Mouse (Mus musculus): Measurements from ENCODE around the gene Mta1.

The Mta1 gene

DNA sequence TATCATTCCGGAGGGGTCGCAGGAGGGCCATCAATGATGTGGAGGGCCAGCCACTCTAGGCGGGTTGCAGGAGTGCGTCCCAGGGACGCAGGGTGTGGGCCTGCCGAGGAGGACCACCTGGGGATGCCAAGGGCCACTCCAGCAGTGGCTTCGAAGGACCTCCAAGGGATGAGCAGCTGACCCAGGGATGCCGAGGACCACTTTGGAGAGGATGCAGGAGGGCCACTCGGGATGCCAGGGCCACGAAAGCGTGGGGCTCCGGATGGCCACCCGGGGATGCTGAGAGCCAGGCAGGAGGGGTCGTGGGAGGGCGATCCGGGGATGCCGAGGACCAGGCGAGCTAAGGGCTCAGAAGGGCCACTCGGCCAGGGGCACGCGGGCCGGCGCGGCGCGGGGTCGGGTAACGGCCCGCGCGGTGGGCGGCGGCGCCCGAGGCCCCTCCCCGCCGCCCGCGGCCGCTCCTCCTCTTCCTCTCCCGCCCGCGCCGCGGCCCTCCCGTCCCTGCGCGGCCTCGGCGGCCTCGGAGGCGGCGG is at the start of gene Mta1:
Gene Mta1, plus strand, starts transcription at position 530 of the 533 bp plus-strand sequence.
- peak; percentile 16 for DNase-seq (ENCODE audit: low read depth, low spot score)

DNA sequence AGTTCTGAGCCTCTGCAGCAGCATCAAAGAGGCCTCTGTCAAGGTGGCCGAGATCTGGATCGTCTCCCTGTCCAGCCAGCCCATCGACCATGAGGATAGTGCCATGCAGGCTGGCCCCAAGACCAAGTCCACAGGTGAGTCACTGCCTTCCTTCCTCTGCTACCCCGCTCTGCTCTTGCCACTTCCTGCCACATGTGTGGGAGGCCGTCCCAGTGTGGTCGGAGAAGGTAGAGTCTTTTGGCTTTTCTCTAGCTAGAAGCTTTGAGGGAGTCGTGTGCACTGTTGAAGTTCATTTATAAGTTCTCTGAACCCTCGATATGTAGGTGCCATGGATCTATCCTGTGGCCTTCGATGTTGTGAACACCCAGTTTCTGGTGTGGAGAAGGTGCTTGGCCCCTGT is 48.2 kb upstream of the Mta1 start:
- DNase-seq (ENCODE audit: low read depth, low spot score), result no peak

DNA sequence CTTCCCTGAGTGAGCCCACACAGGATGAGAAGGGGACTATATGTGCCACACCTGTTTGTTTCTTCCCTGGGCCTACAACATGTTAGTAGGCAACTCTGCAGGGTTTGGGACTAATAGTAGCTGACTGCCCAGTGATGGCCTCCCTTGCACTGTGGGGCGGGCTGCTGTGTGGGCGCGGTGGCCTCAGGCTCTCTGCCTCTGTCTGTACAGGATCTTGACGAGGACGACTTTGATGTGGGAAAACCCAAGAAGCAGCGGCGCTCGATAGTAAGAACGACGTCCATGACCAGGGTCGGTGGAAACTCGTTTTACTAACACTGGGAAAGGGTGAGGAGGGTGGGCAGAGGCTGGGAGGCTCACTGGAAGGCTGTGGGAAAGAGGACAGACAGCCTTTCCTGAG is 47.4 kb upstream of the Mta1 start:
- DNase-seq (ENCODE audit: low read depth, low spot score), result no peak

DNA sequence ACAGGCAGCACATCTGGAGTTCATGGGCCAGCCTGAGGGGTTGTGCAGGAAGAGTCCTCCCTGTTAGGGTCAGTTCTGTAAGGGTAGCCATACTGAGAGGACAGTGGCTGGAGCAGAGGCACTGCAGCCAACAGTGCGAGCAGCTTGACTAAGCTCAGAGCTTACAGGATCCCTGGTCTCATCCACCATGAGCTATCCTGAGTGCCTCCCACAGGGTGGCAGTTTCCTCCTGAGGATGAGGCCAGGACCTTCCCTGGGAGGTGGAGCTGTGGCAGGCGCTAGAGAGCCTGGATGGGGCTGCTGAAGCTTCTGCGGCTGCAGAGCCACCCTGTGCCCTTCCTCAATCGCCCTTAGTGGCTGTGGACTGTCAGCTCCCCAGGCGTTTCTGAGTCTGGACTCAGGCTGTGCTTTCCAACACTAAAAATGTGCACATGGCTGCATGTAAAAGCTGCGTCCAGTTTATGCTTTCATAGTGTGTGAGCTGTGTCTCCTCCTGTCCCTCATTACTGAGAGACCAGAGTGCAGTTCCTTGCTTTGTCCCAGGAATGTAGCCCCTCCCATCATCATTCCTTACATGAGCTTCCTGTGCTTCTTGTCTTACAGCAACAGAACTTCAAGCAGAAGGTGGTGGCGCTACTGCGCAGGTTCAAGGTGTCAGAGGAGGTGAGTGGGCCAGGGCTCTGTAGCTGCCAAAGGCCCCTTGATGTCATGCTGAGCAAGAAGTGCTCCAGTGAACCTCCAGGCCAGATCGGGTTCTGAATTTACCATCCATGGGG is 46.3 kb upstream of the Mta1 start:
- no peak for DNase-seq (ENCODE audit: low read depth, low spot score)

DNA sequence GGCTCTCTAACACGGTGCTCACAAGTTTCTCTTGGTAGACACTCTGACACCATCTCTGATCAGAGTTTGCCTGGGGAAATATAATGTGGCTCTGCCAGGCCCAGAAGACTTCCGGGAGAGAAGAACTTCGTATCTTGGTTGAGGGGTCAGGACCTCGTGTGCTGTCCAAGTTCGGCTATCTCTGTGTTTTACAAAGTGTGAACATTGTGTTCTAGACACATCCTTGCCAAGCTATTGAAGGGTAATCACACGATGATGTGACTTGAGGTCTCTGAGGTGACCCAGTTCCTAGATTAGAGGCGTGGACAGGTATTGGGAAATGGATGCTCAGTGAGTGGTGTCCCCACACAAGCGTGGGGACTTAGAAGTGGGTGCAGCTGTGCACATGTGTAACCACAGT is 42.0 kb upstream of the Mta1 start:
- DNase-seq (ENCODE audit: low read depth, low spot score), result no peak

DNA sequence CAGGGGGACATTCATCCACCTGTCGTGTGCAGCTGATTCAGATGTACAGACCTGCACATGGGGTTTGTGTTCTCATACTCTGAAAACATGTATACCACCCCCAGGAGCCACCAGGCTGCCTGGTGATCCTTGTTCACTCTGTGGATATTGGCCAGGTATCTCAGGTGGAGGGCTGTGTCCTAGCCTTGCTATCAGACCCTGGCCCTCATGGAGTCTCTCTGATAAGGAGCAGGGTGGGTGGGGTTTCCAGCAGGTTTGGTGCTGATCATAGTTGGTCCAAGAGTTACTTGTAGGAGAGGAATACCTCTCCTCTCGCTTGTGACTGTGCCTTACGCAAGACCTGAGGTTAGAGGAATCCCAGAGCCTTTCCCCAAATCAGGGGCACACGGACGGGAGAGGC is 37.9 kb upstream of the Mta1 start:
- no peak for DNase-seq (ENCODE audit: low read depth, low spot score)

DNA sequence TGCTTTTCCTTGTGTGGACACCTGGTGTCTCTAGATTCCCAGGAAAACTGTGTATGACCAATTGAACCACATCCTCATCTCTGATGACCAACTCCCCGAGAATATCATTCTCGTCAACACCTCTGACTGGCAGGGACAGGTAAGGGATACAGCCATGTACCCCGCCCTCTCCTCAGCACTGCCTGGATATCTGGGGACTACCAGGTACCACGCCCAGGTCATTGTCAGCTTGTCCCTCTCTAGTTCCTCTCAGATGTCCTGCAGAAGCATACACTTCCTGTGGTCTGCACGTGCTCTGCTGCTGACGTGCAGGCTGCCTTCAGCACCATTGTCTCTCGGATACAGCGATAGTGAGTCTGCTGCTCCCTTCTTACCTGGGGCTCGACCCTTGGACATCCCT is 36.5 kb upstream of the Mta1 start:
- DNase-seq (ENCODE audit: low read depth, low spot score), result no peak

DNA sequence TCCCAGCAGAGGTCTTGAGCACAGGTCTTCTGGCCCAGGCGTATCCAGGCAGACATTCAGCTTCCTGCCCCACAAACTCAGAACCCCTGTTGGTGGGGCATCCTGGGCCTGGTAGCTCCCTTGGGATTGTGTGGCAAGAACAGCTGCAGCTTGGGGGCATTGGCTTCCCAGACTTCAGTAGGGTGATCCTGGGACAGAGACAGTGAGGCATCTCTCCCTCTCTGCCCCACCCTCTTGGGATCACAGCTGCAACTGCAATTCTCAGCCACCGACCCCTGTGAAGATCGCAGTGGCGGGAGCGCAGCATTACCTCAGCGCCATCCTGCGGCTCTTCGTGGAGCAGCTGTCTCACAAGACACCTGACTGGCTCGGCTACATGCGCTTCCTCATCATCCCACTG is 35.9 kb upstream of the Mta1 start:
- no peak for DNase-seq (ENCODE audit: low read depth, low spot score)

DNA sequence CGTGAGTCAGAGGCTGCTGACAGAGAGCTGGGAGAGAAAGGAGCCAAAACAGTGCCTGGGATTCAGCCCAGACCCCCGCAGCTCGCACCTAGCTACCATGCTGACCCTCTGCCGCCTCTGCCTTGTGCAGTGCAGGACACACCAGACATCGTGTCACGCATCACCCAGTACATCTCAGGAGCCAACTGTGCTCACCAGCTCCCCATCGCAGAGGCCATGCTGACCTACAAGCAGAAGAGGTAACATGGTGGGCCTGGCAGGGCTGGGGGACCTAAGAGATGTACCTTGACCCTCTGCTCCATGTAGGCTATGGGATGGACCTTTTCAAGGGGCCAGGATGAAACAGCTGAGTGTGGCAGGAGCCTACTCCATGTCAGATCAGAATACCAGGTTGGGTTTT is 34.4 kb upstream of the Mta1 start:
- DNase-seq (ENCODE audit: low read depth, low spot score), result no peak

DNA sequence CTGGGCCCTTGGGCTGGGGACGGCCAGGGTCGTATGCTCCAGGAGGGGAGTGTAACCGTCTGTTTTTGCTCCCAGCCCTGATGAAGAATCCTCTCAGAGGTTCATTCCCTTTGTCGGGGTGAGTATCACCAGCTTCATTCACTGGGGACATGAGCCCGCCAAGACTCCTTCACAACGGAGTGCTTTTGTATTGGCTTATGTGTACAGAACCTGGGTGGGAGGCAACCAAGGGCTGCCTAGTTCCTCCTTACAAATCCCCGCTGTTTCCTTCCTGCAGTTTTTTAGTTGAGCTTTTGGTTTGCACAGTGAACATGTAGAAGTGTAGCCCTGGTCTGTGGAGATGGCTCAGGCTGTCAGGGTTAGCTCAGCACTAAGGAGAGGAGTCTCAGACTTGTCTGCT is 30.1 kb upstream of the Mta1 start:
- no peak for DNase-seq (ENCODE audit: low read depth, low spot score)

DNA sequence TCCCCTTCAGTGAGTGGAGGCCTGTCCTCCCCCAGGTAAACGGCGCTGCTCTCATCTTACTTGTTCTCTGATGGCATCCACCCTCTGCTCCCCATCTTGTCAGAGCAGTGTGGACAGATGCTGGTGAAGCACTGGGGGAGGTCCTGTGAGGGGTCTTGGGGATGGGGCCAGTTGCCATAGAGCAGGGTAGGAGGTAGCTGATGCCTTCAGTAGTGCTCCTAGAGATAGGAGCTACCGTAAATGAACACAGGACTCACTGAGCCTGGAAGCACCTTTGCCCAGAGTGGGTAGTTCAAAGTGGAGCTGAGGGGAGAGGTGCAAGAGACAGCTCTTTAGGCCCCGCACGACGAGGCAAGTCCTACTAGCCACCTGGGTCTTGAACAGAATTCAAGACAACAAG is 28.7 kb upstream of the Mta1 start:
- no peak for DNase-seq (ENCODE audit: low read depth, low spot score)

DNA sequence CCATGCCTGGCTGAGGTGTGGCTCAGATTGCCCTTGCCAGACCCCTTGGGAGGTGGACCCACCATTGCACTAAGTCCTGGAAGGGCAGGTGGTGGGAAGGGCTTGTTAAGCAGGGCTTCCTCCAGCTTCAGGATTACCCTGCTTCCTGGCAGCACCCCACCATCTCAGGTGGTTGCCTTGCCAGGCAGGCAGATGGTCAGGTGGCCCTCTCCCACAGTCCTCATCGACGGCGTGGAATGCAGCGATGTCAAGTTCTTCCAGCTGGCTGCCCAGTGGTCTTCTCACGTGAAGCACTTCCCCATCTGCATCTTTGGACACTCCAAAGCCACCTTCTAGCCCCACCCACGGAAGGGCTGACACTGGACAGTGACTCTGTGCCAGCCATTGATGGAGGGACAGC is 26.8 kb upstream of the Mta1 start:
- no peak for DNase-seq (ENCODE audit: low read depth, low spot score)

DNA sequence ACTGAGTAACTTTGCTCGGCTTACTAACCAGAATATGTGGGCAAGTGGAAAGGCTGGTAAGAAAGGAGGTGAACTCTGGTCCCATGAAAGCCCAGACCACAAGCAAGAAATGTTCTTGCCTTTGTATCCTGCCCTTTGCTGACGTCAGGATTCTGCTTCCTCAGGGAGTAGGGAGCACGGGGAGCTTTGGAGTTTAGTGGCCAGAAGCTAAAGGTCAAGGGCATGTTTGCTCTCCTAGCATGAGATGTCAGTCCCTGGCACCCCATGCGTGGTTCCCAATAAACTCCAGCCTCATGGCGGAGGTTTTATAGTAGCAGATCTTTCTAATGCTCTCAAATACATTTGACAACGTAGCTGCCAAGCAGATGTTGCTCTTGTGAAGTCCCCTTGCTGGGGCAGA is 26.3 kb upstream of the Mta1 start:
- no peak for DNase-seq (ENCODE audit: low read depth, low spot score)

DNA sequence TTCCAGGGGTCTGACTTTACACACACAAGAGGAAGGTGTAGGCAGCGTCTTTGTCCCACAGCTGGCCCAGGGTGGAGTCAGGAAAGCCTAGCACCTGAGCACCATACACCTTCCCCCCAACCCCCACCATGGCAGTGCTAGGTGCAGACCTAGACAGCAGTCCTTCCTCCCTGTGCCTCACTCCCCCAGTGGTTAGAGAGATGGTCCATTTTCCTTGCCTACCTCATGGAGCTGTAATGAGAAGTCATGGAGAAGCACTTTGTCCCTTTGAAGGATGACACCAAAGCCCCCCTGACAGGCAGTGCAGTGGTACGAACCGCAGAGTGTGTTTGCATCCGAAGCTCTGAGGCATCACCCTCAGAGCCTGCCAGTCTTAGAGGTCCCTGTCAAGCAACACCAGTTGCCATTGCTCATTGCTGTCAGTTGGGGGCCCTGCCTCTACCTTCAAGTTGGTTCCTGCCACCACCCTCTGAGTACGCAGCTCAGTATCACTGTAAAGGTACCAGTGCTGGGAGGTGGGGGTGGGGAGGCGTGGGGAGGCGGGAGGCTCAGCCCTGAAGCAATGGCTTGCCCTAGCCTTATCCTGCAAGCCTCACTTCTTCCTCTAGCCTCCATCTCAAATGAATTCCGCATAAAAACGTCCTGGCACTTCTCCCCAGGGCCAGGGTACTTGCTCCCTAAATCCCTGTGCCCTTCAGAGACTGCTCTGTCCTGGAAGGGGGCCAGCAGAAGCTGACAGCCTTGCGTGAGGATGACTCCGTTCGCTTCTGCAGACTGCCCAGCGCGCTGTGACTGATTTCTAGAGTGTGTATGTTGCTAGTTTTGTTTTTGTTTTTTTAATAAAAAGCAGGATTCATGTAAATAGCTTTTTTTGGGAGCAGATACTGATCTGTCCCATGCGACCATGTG is 24.4 kb upstream of the Mta1 start:
- no peak for DNase-seq (ENCODE audit: low read depth, low spot score)

DNA sequence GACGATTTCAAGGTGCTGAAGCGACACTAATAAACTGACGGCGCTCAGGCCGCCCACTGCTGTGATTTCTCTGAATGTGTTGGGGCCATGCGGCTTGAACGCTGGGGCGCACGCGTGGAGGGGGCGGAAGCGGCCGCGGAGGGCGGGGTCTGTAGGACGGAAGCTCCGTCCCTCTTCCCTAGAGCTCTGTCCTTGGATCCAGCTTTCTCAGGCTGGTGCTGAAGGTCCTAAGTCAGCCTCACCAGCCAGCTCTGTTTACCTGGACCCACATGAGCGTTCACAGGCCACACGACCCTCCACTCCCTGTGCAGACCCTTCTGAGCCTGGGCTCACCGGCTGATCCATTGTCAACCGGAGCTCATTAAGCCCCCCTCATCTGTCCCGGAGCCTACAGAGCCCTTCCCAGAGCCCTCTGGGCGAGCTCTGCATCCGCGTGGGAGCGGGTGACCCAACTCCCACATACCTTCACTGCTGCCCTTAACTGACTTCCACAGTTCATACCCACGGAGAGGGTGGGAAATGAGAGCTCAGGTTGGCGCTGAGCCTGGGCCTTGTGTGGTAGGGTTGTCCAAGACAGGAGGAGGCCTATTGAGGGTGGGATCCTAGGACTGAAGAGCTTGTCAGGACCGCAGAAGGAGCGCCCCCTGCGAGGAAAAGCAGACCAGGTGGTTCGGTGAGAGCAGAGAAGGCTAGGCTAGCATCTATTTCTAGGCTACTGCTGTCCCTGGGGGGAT is 23.6 kb upstream of the Mta1 start, which contains the start of gene Tex22:
Gene Tex22, plus strand, starts transcription at position 174 of the 734 bp plus-strand sequence.
- DNase-seq (ENCODE audit: low read depth, low spot score), result peak; percentile 80

DNA sequence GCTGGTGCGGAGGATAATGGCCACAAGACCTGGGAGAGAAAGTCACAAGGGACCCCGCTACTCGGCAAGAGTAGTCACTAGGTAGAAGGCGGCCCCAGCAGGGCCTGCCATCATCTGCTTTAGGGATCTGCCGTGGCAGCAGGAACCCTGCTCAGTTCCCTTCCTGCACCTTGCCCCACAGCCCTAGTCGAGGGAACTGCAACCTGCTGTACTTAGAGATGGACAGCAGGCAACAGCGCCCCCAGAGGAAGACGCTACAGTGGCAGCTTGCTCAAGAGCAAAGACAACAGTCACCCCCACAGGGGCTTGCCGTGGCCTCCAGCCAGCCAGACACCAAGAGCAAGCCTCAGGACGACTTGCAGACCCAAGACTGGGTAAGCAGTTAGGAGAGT is 23.0 kb upstream of the Mta1 start:
- peak; percentile 74 for DNase-seq (ENCODE audit: low read depth, low spot score)

DNA sequence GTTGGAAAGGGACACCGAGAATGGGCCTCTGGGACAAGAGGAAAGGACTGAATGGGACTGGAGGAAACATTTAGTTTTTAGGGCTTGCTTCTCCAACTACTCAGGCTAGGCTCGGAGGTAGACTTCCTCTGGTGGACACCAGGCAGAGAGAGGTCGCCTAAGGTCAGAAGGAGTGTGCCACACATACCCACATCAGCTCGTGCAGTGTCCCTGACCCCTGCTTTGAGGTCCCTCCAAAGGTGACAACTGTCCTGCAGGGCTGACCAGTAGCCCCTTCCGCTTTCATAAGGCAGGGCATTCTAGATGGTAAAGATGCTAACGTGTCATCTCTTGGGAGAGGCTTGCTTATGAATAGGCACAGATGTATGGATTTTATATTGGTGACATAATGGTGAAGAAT is 22.6 kb upstream of the Mta1 start:
- no peak for DNase-seq (ENCODE audit: low read depth, low spot score)

DNA sequence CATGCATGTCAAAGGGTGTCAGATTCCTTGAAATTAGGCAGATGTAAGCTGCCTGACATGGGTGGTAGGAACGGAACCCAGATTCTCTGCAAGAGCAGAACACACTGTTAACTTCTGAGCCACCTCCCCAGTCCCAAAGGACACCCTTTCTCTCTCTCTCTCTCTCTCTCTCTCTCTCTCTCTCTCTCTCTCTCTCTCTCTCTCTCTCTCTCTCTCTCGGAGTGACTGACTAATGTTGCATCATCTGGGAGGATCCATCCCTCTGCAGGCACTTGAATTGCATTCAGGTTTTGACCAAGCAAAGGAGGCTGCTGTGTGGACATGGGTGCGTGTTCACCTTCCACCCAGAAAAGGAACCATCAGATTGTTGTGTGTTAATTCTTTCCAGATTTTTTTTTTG is 10.8 kb upstream of the Mta1 start:
- DNase-seq (ENCODE audit: low read depth, low spot score), result no peak

DNA sequence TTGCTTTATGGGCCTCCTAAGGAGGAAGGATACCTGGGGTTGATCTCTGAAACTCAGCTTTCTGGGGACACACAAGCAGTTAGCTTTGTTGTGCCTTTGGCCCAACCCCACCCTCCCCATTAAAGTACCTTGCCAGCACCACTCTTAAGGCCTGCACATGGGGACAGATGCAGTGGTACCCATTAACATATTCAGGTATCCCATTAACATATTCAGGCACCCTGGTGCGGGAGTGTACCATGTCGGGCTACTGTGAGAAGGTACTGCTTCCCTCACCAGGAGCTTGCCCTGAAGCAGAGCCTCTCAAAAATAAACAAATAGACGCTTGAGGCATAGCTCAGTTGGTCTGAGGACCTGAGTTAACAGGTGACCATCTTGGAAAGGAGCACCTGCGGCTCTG is 10.1 kb upstream of the Mta1 start:
- DNase-seq (ENCODE audit: low read depth, low spot score), result no peak

DNA sequence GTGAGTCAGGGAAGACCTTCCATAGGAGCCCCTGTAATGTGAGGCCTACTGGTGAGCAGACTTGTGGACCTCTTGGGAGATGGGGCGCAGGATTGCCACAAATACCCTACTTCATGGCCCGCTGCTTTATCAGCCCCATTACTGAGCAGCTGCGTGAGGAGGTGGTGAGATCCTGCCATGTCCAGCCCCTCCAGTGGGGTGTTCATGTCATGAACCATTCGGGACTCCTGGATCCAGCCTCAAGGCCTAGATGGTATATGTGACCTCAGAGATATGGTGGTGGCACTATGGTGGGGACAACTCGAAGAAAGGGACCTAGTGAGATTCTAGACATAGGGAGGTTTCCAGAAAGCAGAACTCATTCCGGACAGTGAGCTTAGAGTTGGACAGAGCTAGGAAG is 9.0 kb upstream of the Mta1 start:
- no peak for DNase-seq (ENCODE audit: low read depth, low spot score)

DNA sequence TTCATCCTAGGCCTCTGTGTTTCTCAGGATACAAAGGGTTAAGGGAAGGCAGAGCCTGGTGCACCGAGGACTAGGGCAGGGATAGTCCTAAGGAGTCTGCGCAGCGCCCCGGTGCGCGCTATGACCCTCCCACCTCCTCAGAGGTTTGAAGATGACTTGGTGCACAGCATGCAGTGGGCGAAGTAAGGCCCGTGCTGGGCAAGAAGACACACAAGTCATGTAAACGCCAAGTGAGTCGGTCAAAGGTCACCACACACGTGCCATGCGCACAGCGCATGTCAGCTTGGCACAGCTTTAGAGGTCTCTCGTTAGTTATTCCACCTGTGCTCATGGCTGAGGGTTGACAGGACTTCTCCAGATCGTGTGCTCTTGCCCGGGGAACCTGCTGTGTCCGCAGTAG is 8.0 kb upstream of the Mta1 start:
- no peak for DNase-seq (ENCODE audit: low read depth, low spot score)

DNA sequence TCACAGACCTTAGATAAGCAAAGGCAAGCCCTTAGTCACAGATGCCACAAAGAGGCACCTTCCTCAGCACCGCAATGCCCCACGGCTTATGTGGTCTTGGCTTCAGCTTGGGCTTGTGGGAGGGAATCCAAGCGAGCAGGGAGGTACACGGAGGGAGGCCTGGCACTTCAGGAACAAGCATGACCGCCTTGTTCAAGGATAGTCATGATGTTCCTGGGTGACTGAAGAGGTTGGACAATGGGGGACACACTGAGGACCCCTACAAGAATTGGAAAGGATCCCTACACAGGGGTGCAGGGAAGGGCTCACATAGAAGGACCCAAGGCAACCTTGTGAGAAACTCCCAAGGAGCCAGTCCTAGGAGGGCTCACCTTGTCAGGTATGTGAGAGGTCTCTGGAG is 1.0 kb upstream of the Mta1 start:
- no peak for DNase-seq (ENCODE audit: low read depth, low spot score)
